Mouse (Mus musculus) WW6 (cell line): ENCODE data around the gene Ctu1.
"Not testable (repeated sequence)": the region's sequence is repeated elsewhere in the genome, so short reads cannot be mapped to it uniquely, and the experiment has no call there.

Experiments
- DNase-seq: peaks from one replicate; pipeline ENCODE4 v3.0.0-alpha.2; 2013; ENCODE audit warnings: low read depth, low spot score

The Ctu1 gene

DNA sequence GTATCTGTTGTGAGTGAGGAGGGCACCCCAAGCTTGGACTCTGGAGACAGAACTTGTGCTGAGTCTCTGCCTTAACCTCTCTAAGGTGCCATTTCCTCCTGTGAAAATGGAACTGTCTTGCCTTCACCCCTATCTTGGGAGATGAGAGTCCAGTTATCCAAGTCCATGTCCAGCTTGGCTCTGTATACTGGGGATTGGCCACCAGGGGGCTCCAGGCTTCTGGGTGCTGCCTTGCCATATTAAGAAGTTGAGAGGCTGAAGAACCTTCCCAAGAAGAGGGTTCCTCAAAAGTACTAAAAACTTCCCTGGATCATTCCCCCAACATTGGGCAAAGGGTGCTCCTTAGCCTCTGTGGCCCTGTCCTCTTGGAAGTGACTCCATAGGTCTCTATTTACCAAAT lies 6.7 kb downstream of the Ctu1 start:
- no peak for DNase-seq

DNA sequence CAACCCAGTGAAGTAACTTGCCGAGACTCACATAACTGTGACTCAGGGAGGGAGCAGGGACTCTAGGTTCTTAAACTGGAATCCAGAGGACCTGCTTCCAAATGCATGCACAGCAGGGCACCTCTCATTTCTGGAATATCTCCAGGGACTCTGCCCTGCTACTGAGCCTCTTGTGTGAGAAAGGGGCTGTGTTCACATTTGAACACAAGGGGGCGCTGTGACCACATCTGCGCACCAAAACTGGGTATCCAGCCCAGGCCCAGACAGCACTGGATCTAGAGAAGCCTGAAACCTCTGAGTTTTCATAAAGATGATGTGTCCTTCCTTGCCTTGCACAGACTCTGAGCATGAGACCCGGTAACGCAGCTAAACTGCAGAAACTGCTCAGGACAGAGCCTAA lies 9.1 kb downstream of the Ctu1 start:
- DNase-seq, result no peak

DNA sequence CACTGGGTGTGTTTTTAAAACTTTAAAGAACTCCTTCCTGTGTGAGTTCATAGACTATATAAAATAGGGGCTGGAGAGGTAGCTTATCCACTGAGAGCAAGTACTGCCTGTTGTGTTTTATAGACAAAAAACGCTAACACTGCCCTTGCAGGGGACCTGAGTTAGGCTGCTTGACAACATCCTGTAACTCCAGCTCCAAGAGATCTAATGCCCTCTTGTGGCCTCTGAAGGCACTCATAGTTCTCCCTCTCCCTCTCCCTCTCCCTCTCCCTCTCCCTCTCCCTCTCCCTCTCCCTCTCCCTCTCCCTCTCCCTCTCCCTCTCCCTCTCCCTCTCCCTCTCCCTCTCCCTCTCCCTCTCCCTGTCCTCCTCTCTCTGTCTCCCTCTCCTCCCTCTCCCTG lies 10.7 kb downstream of the Ctu1 start:
- not testable (repeated sequence) for DNase-seq

- DNase-seq, result no peak
Observed at GRCm38 (mm10) chr7:43685088-43685487, 13.3 kb downstream of the Ctu1 start.

DNA sequence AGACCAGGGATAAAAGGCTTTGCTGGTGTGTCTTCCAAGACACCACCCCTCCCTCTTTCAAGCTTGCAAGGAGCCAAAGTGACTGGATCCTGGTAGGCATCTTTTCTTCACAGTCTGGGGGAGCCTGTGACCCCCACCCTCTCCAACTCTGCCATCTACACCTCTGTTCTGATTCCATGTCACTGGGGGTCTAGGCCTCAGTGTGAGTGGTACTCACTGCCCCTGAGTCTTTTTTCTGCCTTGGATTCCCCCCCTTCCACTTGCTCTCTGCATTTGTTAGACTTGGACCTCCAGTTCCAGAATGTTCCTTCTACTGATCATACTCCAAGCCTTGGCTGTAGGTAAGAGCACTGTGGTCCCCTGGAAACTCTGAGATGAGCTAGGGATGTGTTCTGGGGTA lies 18.3 kb downstream of the Ctu1 start, which contains the start of gene Klk14:
TSS of gene Klk14 (plus strand) at position 301 of the 400 bp plus-strand sequence.
- no peak for DNase-seq

GRCm38 (mm10) chr7:43710031-43710430 lies 38.2 kb downstream of the Ctu1 start:
- no peak for DNase-seq

GRCm38 (mm10) chr7:43712267-43712666 lies 40.5 kb downstream of the Ctu1 start, which contains the start of gene Klk13:
Gene Klk13, plus strand, starts transcription at chr7:43712567.
- no peak for DNase-seq

DNA sequence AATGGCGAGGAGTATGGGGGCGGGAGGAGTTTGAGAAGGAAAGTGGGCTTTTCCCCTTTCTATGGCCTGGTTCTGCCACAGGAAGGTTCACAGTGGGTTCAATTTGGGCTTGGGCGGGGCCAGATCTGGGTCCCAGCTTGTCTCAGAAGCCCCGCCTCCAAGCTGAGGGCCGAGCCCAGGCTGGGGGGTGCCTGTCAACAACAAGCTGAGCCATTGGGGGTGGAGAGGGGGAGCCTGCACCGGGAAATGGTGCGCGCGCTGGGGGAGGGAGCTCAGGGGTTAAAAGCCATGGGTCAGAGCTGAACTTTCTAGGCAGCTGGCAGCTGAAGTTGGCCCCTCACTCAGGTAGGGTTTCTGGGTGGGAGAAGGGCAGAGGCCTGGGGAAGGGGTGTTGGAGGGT lies 41.1 kb downstream of the Ctu1 start:
- DNase-seq, result no peak

GRCm38 (mm10) chr7:43713741-43714351 lies 42.0 kb downstream of the Ctu1 start:
- no peak for DNase-seq
